Mouse (Mus musculus) erythroblast, embryonic 14.5 days (primary cell): ENCODE data around the gene Hoxa13. TPM values are rescaled to one million over a fixed set of nuclear protein-coding genes. Genes with fewer than 3 reads are reported as not detected.

ENCODE experiments used
- H3K27me3 ChIP-seq: 2 replicates; pipeline ENCODE4 v1.6.1; 2012; ENCODE audit warnings: inconsistent platforms; ENCODE audit not compliant: control insufficient read depth
- H3K36me3 ChIP-seq: 2 replicates; pipeline ENCODE4 v1.6.1; 2012; ENCODE audit warnings: mild to moderate bottlenecking, inconsistent platforms; ENCODE audit not compliant: control insufficient read depth
- H3K4me1 ChIP-seq: 2 replicates; pipeline ENCODE4 v1.6.1; 2012; ENCODE audit warnings: inconsistent platforms; ENCODE audit not compliant: control insufficient read depth
- H3K4me3 ChIP-seq: replicated peaks from 2 replicates; pipeline ENCODE3; 2012; ENCODE audit warnings: moderate library complexity, mild to moderate bottlenecking, inconsistent platforms
- H3K9me3 ChIP-seq: 2 replicates; pipeline ENCODE4 v1.6.1; 2012; ENCODE audit warnings: low read length, inconsistent platforms, mixed read lengths; ENCODE audit not compliant: control insufficient read depth
- GATA1 ChIP-seq: IDR thresholded peaks from 2 replicates; pipeline ENCODE4 v1.6.1; 2012; ENCODE audit warnings: low read length, inconsistent platforms, mixed read lengths
- TAL1 ChIP-seq: IDR thresholded peaks from 3 replicates; pipeline ENCODE4 v1.6.1; 2012; ENCODE audit warnings: low read length, inconsistent platforms, mixed read lengths
- polyA plus RNA-seq: library from polyadenylated mRNA; stranded (reverse); fragments of >175 nt; gene quantifications from 2 replicates; pipeline ENCODE4 v1.2.3, GENCODE M21; 2012

The Hoxa13 gene
- polyA plus RNA-seq, 1 experiment, result not detected

GRCm38 (mm10) chr6:52253511-52254500 is 6.9 kb downstream of the Hoxa13 start:
- TF ChIP-seq TAL1, result no peak
- no peak for TF ChIP-seq GATA1
- no peak overlapping the region for H3K4me3 ChIP-seq
- H3K4me1 ChIP-seq, result no peaks in the 10 kb centered on the region
- no peaks in the 10 kb centered on the region for H3K36me3 ChIP-seq
- peaks cover 99% of the 10 kb centered on the region for H3K27me3 ChIP-seq
- no peaks in the 10 kb centered on the region; the same call in 1 of the 2 replicates for H3K9me3 ChIP-seq

DNA sequence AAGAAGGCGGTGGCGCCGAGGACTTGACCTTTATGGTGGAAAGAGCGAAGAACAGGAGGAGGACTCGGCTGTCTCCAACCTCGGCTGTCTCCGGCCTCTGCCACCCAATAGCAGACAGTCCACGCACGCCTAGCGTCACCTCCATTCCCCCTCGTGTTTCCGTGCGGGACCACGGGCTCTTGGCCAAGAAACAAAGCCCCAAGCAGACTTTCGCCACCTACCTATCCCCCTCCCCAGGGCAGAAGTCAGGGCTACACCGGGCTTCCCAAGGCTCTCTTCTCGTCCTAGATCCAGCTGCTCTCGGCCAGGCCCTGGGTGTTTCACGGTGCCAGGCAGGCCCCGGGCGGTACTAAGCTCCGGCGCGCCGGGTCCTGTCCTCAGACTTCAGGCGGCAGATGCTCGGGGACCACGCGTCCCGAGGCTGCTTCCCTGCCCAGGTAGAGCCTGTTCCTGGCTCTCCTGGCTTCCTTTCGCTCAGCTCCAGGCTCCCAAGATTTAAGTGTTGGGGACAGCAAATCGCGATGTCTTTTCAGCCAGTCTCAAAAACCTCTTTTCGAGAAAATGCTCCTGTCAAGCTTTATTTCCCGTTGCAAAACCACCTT is 7.8 kb downstream of the Hoxa13 start:
- Histone ChIP-seq H3K4me3 (no peak overlapping the region), H3K36me3 (no peaks in the 10 kb centered on the region), H3K4me1 (no peaks in the 10 kb centered on the region), H3K9me3 (no peaks in the 10 kb centered on the region; the same call in 1 of the 2 replicates), H3K27me3 (peaks cover 99% of the 10 kb centered on the region)
- TF ChIP-seq GATA1 (no peak), TAL1 (no peak)

GRCm38 (mm10) chr6:52252016-52252774 is 8.5 kb downstream of the Hoxa13 start:
- H3K4me1 ChIP-seq, result no peaks in the 10 kb centered on the region
- H3K4me3 ChIP-seq, result no peak overlapping the region
- TF ChIP-seq GATA1, result no peak
- TF ChIP-seq TAL1, result no peak
- no peaks in the 10 kb centered on the region; the same call in 1 of the 2 replicates for H3K9me3 ChIP-seq
- no peaks in the 10 kb centered on the region for H3K36me3 ChIP-seq
- peaks cover 99% of the 10 kb centered on the region for H3K27me3 ChIP-seq

- Histone ChIP-seq H3K9me3 (no peaks in the 10 kb centered on the region; the same call in 1 of the 2 replicates), H3K36me3 (no peaks in the 10 kb centered on the region), H3K4me1 (no peaks in the 10 kb centered on the region), H3K27me3 (peaks cover 99% of the 10 kb centered on the region), H3K4me3 (no peak overlapping the region)
- TF ChIP-seq TAL1 (no peak), GATA1 (no peak)
Observed at GRCm38 (mm10) chr6:52251177-52251879, 9.4 kb downstream of the Hoxa13 start.

GRCm38 (mm10) chr6:52249826-52250225 is 10.9 kb downstream of the Hoxa13 start:
- Histone ChIP-seq H3K27me3 (peaks cover 100% of the 10 kb centered on the region), H3K4me1 (no peaks in the 10 kb centered on the region)

GRCm38 (mm10) chr6:52249415-52249738 is 11.3 kb downstream of the Hoxa13 start:
- TF ChIP-seq TAL1, result no peak
- no peak for TF ChIP-seq GATA1
- H3K4me1 ChIP-seq, result no peaks in the 10 kb centered on the region
- H3K27me3 ChIP-seq, result peaks cover 100% of the 10 kb centered on the region
- no peak overlapping the region for H3K4me3 ChIP-seq
- no peaks in the 10 kb centered on the region; the same call in 1 of the 2 replicates for H3K9me3 ChIP-seq
- no peaks in the 10 kb centered on the region for H3K36me3 ChIP-seq

More at GRCm38 (mm10) chr6:52249826-52250225, 10.9 kb downstream of the Hoxa13 start:
- no peak overlapping the region for H3K4me3 ChIP-seq
- H3K36me3 ChIP-seq, result no peaks in the 10 kb centered on the region
- H3K9me3 ChIP-seq, result no peaks in the 10 kb centered on the region; the same call in 1 of the 2 replicates
- TF ChIP-seq TAL1, result no peak
- TF ChIP-seq GATA1, result no peak

GRCm38 (mm10) chr6:52248638-52249414 is 11.9 kb downstream of the Hoxa13 start:
- Histone ChIP-seq H3K9me3 (no peaks in the 10 kb centered on the region; the same call in 1 of the 2 replicates), H3K27me3 (peaks cover 100% of the 10 kb centered on the region), H3K4me1 (no peaks in the 10 kb centered on the region), H3K36me3 (no peaks in the 10 kb centered on the region), H3K4me3 (no peak overlapping the region)
- no peak for TF ChIP-seq GATA1
- no peak for TF ChIP-seq TAL1
